Mouse (Mus musculus) heart, adult 2 months (tissue): Measurements from ENCODE around the gene Bnc1. TPM values are rescaled to one million over a fixed set of nuclear protein-coding genes. Genes with fewer than 3 reads are reported as not detected.

Experiments
- DNase-seq, 2 experiments: peaks; one replicate each; pipeline ENCODE4 v3.0.0; 2021
- H3K27ac ChIP-seq: fragments of 200-600 bp; 2 replicates; pipeline ENCODE4 v1.8.1; 2022
- H3K27me3 ChIP-seq: fragments of 200-500 bp; 2 replicates; pipeline ENCODE4 v1.6.1; 2012; ENCODE audit warnings: mild to moderate bottlenecking, low read length, inconsistent platforms, mixed read lengths; ENCODE audit not compliant: control insufficient read depth, insufficient read depth
- H3K36me3 ChIP-seq: fragments of 200-500 bp; 2 replicates; pipeline ENCODE4 v1.6.1; 2012; ENCODE audit warnings: low read length, inconsistent platforms; ENCODE audit not compliant: control insufficient read depth, insufficient read depth
- H3K4me1 ChIP-seq: fragments of 200-500 bp; 2 replicates; pipeline ENCODE4 v1.6.1; 2011; ENCODE audit warnings: low read length; ENCODE audit not compliant: control insufficient read depth, insufficient read depth
- H3K4me3 ChIP-seq: fragments of 200-600 bp; 2 replicates; pipeline ENCODE4 v1.8.1; 2022
- H3K79me2 ChIP-seq: fragments of 200-500 bp; replicated peaks from 2 replicates; pipeline ENCODE4 v1.6.1; 2012; ENCODE audit warnings: mild to moderate bottlenecking, inconsistent platforms, low read length, moderate library complexity, mixed read lengths; ENCODE audit not compliant: control insufficient read depth, insufficient read depth
- H3K9ac ChIP-seq: fragments of 200-500 bp; 2 replicates; pipeline ENCODE4 v1.6.1; 2012; ENCODE audit warnings: low read depth, mild to moderate bottlenecking, control low read depth, inconsistent platforms, low read length, mixed read lengths
- CTCF ChIP-seq: fragments of 200-600 bp; IDR thresholded peaks from 2 replicates; pipeline ENCODE4 v1.8.1; 2022; ENCODE audit warnings: antibody characterized with exemption, mild to moderate bottlenecking, moderate library complexity
- EP300 ChIP-seq: fragments of 200-500 bp; IDR thresholded peaks from 2 replicates; pipeline ENCODE4 v1.6.1; 2011; ENCODE audit warnings: low read depth, low read length, control low read depth; ENCODE audit not compliant: insufficient read depth
- POLR2A ChIP-seq: fragments of 200-500 bp; IDR thresholded peaks from 2 replicates; pipeline ENCODE4 v1.6.1; 2011; ENCODE audit warnings: mild to moderate bottlenecking, low read depth, low read length, control low read depth; ENCODE audit not compliant: insufficient read depth
- WGBS: fragments of 180-500 bp; shearing (Covaris S2); methylation state at CpG from one replicate; pipeline ENCODE4 v1.1.7; 2018; 5-methylcytosine and 5-hydroxymethylcytosine counted together
- intact Hi-C: fragments of 180-260 bp; cut with DNase I; formaldehyde crosslinking; loops from one replicate; pipeline ENCODE4 v1.15.1; 2025
- polyA plus RNA-seq: library from polyadenylated mRNA; depleted of rRNA; stranded (reverse); fragments of >200 nt; gene quantifications from 2 replicates; pipeline ENCODE4 v1.2.3, GENCODE M21; 2012
- total RNA-seq, 2 experiments: library from RNA; stranded (reverse); gene quantifications; 2 replicates each; pipeline ENCODE4 v1.2.3; 2021

Bnc1 gene
- total and polyA plus RNA-seq, 3 experiments = 0.57 to 1.4 (median 0.82) TPM

DNA sequence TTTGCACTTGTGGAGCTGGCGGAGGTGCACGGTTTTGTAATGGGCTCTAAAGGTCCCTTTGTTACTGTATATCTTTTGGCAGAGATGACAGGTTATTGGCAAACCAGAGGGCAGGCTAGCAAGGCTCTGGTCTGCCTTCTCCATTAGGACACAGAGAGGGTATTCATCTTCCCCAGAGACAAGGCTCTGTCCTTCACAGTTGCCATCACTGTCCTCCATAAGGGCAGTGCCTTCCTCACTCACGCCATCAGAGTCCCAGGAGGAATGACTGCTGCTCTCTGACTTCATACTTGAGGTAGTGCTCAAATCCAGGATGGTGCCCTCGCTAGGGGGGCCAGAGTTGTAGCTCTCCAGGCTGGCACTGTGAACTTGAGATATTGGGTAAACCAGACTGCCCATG, 23.6 kb downstream of the Bnc1 start:
- intact Hi-C loops = no loop called here
- Histone ChIP-seq H3K79me2 (no peaks in the 10 kb centered on the region), H3K9ac (no peak overlapping the region), H3K4me3 (no peak overlapping the region), H3K27me3 (no peaks in the 10 kb centered on the region), H3K36me3 (no peaks in the 10 kb centered on the region), H3K27ac (no peak overlapping the region), H3K4me1 (no peaks in the 10 kb centered on the region)
- no peak for TF ChIP-seq POLR2A
- TF ChIP-seq CTCF = no peak
- no peak for TF ChIP-seq EP300
- 66% methylated on average over 4 of the region's 4 CpGs for WGBS
- DNase-seq = no peak

DNA sequence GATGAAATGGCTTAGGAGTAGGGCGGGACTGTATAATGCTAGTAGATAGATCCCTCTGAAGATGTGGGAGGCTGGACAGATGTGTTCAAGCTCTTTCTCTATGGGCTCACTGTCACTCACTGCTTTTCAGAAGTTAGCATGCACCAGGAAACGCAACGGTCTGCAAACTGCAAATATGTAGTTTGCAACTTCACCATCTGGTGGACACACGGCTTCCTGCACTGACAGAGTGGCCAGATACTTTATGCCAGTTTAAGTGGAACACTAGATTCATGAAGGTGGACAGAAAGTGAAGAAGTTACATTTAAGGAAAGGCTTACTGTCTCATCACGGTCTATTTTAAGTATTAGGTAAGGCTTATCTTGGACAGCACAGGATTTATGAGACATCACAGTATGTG, 25.9 kb downstream of the Bnc1 start:
- no peaks in the 10 kb centered on the region for H3K27me3 ChIP-seq
- H3K79me2 ChIP-seq = no peaks in the 10 kb centered on the region
- H3K4me1 ChIP-seq = no peaks in the 10 kb centered on the region
- no peak for DNase-seq
- no peak overlapping the region for H3K9ac ChIP-seq
- intact Hi-C loops = no loop called here
- TF ChIP-seq EP300 (no peak), POLR2A (no peak), CTCF (no peak)
- H3K36me3 ChIP-seq = no peaks in the 10 kb centered on the region
- no peak overlapping the region for H3K27ac ChIP-seq
- WGBS = 78% methylated on average over 5 of the region's 5 CpGs
- H3K4me3 ChIP-seq = no peak overlapping the region

DNA sequence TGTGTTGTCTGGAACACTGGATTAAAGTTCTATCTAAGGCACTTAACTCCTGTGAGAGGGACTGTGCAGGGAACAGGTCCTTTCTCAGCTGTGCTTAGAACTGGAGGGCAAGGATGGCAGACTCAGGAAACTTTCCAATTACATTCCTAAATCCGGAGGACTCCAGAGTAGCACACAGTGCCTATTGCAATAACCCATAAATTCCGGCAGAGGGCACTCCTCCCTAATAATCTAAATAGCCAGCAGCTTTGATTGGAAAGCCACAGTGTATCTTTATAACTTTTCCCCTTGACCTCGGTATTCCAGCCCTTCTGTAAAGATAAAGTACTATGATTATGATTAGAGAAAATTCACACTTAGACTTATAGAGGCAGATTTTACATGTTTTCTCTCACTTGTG, 32.4 kb downstream of the Bnc1 start:
- no peaks in the 10 kb centered on the region for H3K4me1 ChIP-seq
- WGBS = under 1% methylated on average over 3 of the region's 3 CpGs
- H3K36me3 ChIP-seq = no peaks in the 10 kb centered on the region
- H3K4me3 ChIP-seq = no peak overlapping the region
- no peak for DNase-seq
- H3K9ac ChIP-seq = no peak overlapping the region
- intact Hi-C loops = loop anchor here (2.0 kb wide), 2 partner anchors 159 to 311 kb away; no protein-coding TSS in a partner anchor
- 0 out of 2 replicates have a peak, but pooled peaks cover 1% of the 10 kb centered on the region for H3K27me3 ChIP-seq
- H3K27ac ChIP-seq = no peak overlapping the region
- TF ChIP-seq CTCF (no peak; the same call in 1 of the 2 replicates), POLR2A (no peak), EP300 (no peak)
- no peaks in the 10 kb centered on the region for H3K79me2 ChIP-seq

DNA sequence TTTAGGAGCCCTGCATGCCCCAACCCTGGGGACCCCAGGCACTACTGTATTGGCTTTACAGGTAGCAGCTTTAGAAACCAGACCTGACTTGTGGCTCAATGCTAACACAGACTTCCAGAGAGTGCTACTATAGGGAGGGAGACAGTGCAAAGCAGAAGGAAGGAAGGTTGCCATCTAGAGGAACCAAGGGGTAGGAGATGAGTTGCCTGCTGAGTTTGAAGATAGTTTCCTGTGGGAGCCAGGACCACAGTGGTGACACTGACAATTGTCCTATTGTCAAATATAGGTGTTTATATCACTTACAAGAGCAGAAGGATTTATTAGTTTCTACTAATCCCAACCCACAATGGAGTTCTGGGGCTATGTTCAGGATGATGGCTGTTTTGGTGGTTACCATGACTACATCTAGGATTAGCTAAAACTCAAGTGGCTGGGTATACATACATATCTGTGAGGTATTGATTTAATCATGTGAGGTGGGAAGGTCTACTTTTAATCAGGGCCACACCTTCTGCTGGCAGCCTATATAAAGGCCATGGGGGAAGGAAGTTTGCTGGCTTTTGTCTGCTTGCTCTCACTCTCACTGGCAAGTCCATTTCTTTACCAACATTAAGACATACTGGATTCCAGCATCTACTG, 37.8 kb downstream of the Bnc1 start:
- DNase-seq = no peak
- Histone ChIP-seq H3K9ac (no peak overlapping the region), H3K4me1 (no peaks in the 10 kb centered on the region), H3K27ac (no peak overlapping the region), H3K36me3 (no peaks in the 10 kb centered on the region), H3K4me3 (no peak overlapping the region), H3K27me3 (0 out of 2 replicates have a peak, but pooled peaks cover 1% of the 10 kb centered on the region), H3K79me2 (no peaks in the 10 kb centered on the region)
- intact Hi-C loops = loop anchor here (1.0 to 5.0 kb wide), 2 partner anchors 86 to 167 kb away; partner anchors contain the start of gene 3110040N11Rik
- TF ChIP-seq EP300 (no peak), CTCF (peak; percentile 73)

DNA sequence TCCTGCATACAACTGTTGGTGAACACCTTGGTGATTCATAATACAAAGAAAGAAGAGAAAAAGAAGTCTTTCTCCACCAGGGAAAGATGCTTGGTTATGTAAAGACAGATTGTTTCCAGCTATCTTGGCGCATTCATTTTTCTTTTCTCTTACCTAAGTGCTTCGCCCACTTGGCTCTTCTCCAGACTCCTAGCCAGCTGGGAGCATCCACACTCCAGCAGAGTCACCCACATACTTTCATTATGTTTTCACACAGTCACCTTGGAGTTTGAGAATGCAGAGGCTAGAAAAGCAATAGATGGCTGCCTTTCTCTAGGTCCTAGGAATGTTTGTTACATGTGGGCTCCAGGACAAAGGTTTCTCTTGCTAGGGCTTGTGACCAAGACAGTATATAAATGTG, 41.6 kb downstream of the Bnc1 start:
- DNase-seq = no peak
- no peaks in the 10 kb centered on the region for H3K27me3 ChIP-seq
- H3K36me3 ChIP-seq = no peaks in the 10 kb centered on the region
- no peak overlapping the region for H3K9ac ChIP-seq
- intact Hi-C loops = loop anchor here (5.0 kb wide), 1 partner anchor 163 kb away; the partner anchor contains the start of gene 3110040N11Rik
- H3K4me3 ChIP-seq = no peak overlapping the region
- TF ChIP-seq CTCF (no peak), POLR2A (no peak), EP300 (no peak)
- no peaks in the 10 kb centered on the region for H3K4me1 ChIP-seq
- no peak overlapping the region for H3K27ac ChIP-seq
- WGBS = 67% methylated on average over 2 of the region's 2 CpGs
- no peaks in the 10 kb centered on the region for H3K79me2 ChIP-seq

DNA sequence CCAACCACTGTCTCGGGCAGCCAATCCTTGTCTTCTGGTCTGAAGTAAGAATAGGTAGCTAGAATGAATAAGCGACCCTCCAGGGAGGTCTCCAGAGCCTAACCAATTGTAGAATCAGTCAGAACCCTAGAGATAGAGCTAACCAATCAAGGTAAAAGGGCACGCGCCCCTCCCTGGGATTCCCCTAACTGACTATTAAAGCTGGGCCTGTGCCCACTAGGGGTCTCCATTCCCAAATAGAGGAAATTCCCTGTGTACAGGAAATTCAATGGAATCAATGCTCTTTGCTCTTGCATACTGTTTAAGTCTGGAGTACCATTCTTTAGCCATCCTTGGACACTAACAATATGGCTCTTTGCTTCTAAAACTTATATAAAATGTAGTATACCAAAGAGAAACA, 46.7 kb downstream of the Bnc1 start:
- H3K4me1 ChIP-seq = no peaks in the 10 kb centered on the region
- H3K36me3 ChIP-seq = no peaks in the 10 kb centered on the region
- no peaks in the 10 kb centered on the region for H3K79me2 ChIP-seq
- intact Hi-C loops = no loop called here
- no peak overlapping the region for H3K4me3 ChIP-seq
- no peak for DNase-seq
- no peak overlapping the region for H3K9ac ChIP-seq
- WGBS = 37% methylated on average over 4 of the region's 4 CpGs
- no peak for TF ChIP-seq POLR2A
- TF ChIP-seq CTCF = no peak
- TF ChIP-seq EP300 = no peak
- H3K27me3 ChIP-seq = no peaks in the 10 kb centered on the region
- H3K27ac ChIP-seq = no peak overlapping the region
